In the genomic region with DNA sequence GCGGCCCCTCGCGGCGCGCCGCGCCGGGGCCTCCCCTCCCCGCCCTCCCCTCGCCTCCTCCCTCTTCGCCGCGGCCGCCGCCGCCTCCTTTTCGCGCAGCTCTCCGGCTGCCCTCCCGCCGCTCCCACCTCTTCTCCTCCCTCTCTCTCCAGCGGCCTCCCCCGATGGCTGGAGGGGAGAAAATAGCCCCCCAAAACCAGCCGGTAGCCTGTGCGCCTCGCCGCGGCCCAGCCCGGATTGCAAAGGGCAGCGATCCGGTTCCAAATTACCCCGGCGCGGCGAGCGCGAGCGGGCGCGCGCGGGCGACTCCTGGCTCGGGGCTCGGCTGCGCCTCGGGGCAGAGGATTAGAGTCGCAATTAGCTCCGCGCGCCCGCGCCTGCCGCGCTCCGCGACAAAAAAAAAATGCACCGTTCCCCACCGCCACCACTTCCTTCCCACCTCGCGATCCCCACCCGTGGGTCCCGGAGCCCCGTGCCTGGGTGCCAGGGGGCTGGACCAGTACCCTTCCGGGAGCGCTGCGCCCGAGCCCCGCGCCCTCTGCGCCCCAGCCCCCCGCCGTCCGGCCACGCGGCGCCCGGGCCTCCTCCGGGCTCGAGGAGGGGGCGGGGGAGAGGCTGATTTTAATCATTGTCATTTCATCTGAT, we compare ENCODE assay signal across 8 mouse cellular contexts. TPM values are rescaled to one million over a fixed set of nuclear protein-coding genes. Genes with fewer than 3 reads are reported as not detected.
DNase-seq lines count a peak whose midpoint lies in the region; ATAC-seq and TF ChIP-seq lines count a peak whose summit lies in the region.

No protein-coding gene starts in this region.

- peak; percentile 47 to 67 for DNase-seq in left cerebral cortex, adult 18-20 months (ENCODE audit: low spot score in 2 of 2)
- no peak for DNase-seq in left cerebral cortex, adult 11 months (ENCODE audit: low spot score)
- DNase-seq in cerebellum, adult 9-10 months, result peak; percentile 65
- DNase-seq in gastrocnemius, adult 8-10 months (ENCODE audit: low spot score in 2 of 2), result peak; percentile 52 to 62
- no peak for DNase-seq in liver, adult 2 months (ENCODE audit: extremely low read depth, low read depth, low spot score)

- H3K9ac ChIP-seq in intestine, embryonic 15.5 days, result peak overlapping the region; percentile 85
- H3K9ac ChIP-seq in liver, adult 2 months (ENCODE audit: low read depth, low read length), result peak overlapping the region; percentile 81
- H3K9ac ChIP-seq in neural tube, embryonic 13.5 days, result peak overlapping the region; percentile 97

- H3K9me3 ChIP-seq in intestine, embryonic 15.5 days, result no peaks in the 10 kb centered on the region
- H3K9me3 ChIP-seq in neural tube, embryonic 13.5 days, result no peaks in the 10 kb centered on the region

- H3K36me3 ChIP-seq in intestine, embryonic 15.5 days, result peaks cover 1% of the 10 kb centered on the region; the same call in 1 of the 2 replicates
- no peaks in the 10 kb centered on the region for H3K36me3 ChIP-seq in liver, adult 2 months (ENCODE audit: control insufficient read depth, insufficient read depth, low read length)
- peaks cover 4% of the 10 kb centered on the region for H3K36me3 ChIP-seq in neural tube, embryonic 13.5 days

- no peaks in the 10 kb centered on the region for H3K27me3 ChIP-seq in intestine, embryonic 15.5 days (replicated peaks)
- H3K27me3 ChIP-seq in liver, adult 2 months (ENCODE audit: control insufficient read depth, insufficient read depth, low read length), result no peaks in the 10 kb centered on the region
- H3K27me3 ChIP-seq in neural tube, embryonic 13.5 days, result no peaks in the 10 kb centered on the region

- TF ChIP-seq CTCF in liver, adult 2 months (IDR thresholded peaks at IDR 0.05; ENCODE audit: low read depth, low read length), result no peak

- peak overlapping the region; percentile 79 for H3K4me3 ChIP-seq in intestine, embryonic 15.5 days (replicated peaks)
- H3K4me3 ChIP-seq in liver, adult 2 months (ENCODE audit: insufficient read depth, low read depth, low read length), result peak overlapping the region; percentile 77
- H3K4me3 ChIP-seq in neural tube, embryonic 13.5 days, result peak overlapping the region; percentile 86

- H3K4me2 ChIP-seq in intestine, embryonic 15.5 days (replicated peaks), result peak overlapping the region; percentile 91
- peak overlapping the region; percentile 73 for H3K4me2 ChIP-seq in neural tube, embryonic 13.5 days

- H3K79me2 ChIP-seq in liver, adult 2 months (ENCODE audit: control insufficient read depth, insufficient read depth, low read length), result no peaks in the 10 kb centered on the region

- peak overlapping the region; percentile 98 for H3K27ac ChIP-seq in intestine, embryonic 15.5 days
- H3K27ac ChIP-seq in liver, adult 2 months (replicated peaks; ENCODE audit: insufficient read depth, low read depth, low read length), result peak overlapping the region; percentile 98
- peak overlapping the region; percentile 100 for H3K27ac ChIP-seq in neural tube, embryonic 13.5 days (replicated peaks)

- under 1% methylated on average over 58 of the region's 81 CpGs for WGBS in intestine, embryonic 15.5 days
- under 1% methylated on average over 65 of the region's 81 CpGs for WGBS in liver, adult 2 months
- 0% methylated on average over 54 of the region's 81 CpGs for WGBS in neural tube, embryonic 13.5 days

- TF ChIP-seq POLR2A in liver, adult 2 months (IDR thresholded peaks at IDR 0.05; ENCODE audit: extremely low read depth, insufficient read depth, low read length), result no peak

- H3K4me1 ChIP-seq in intestine, embryonic 15.5 days (replicated peaks), result peaks cover 13% of the 10 kb centered on the region
- peaks cover 17% of the 10 kb centered on the region for H3K4me1 ChIP-seq in liver, adult 2 months (ENCODE audit: control insufficient read depth, insufficient read depth, low read length)
- H3K4me1 ChIP-seq in neural tube, embryonic 13.5 days (replicated peaks), result peaks cover 41% of the 10 kb centered on the region

- ATAC-seq in intestine, embryonic 15.5 days, result peak; percentile 55
- ATAC-seq in neural tube, embryonic 13.5 days (ENCODE audit: low read depth), result peak; percentile 54
- no peak for ATAC-seq in CD4-positive, CD25-positive, alpha-beta regulatory T cell, adult 4 months

RNA-seq across cellular contexts. Expression of a gene that starts 2.0 kb away (rescaled TPM):
- 10 to 100 TPM; 10.3 to 11.9 TPM for total RNA-seq in left cerebral cortex, adult 18-20 months (2021)
- 10 to 100 TPM; 55.6 to 60.8 (median 58.6) TPM for total RNA-seq in gastrocnemius, adult 8-10 months (2022)
- 16.2 and 18.0 TPM in 2 replicates for polyA plus RNA-seq in intestine, embryonic 15.5 days (2015; fragmentation: Nextera tagmentation; extraction: Ambion mirVana)
- 2.5 and 2.7 TPM in 2 replicates for total RNA-seq in liver, adult 2 months (2014; rRNA removed)
- polyA plus RNA-seq in liver, adult 2 months (2012; rRNA removed), result 7.3 and 10.7 TPM in 2 replicates
- polyA plus RNA-seq in neural tube, embryonic 13.5 days (2015; fragmentation: Nextera tagmentation; extraction: Ambion mirVana), result 38.3 and 39.6 TPM in 2 replicates
- polyA plus RNA-seq in CD4-positive, CD25-positive, alpha-beta regulatory T cell, adult 4 months (2017; shearing (Covaris generic)), result not detected

Comparison
In these comparisons a context has a peak if more than half of its experiments do, and no peak if none do; other contexts are left out.
1. DNase-seq: peak in left cerebral cortex, adult 18-20 months (2 of 2), cerebellum, adult 9-10 months (single experiment) and gastrocnemius, adult 8-10 months (2 of 2); none in left cerebral cortex, adult 11 months (single experiment) and liver, adult 2 months (single experiment).
2. Peak in every context shown above with its lines, with median percentiles within 50 percentile points of each other: H3K27ac ChIP-seq, H3K4me3 ChIP-seq and H3K9ac ChIP-seq.